Mouse (Mus musculus): ENCODE measurements around the gene Arhgef28. TPM values are rescaled to one million over a fixed set of nuclear protein-coding genes. Genes with fewer than 3 reads are reported as not detected.

The Arhgef28 gene
- total and polyA plus RNA-seq, 3 experiments = not detected

DNA sequence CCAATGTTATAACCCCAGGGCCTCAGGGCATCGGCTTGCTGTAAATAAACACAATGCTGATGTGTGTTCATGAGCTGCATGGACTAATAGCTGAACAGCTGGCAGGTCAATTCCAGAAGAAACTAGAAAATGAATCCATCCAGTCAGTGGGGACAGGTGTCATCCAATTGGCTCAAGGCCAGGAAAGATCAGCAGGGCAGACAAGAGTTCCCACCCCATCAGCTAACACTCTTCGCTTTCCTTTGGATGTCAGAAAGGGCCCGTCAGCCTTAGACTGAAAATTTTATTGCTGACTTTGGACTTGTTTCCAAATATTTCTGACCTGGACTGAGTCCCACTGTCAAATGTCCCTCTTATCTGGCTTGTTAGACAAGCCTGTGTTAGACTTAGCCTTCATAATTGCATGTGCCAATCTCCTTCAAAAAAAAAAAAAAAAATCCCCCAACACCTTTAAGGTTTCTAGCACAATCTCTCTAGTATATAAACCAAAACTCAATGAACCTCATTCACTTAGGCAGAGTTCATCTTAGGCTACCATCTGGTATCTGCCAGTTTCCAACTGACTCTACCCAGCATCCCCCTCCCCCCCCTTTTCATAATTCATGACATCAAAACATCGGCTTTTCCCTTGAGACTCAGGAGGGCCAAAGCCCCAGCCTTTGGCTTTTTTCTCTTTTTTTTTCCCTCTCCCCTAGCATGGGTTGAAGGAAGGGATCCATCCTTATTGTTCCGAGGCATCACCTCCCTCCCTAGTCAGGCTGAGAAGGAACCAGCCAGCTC lies 38.5 kb upstream of the Arhgef28 start:
- TF ChIP-seq ETS1 (IDR thresholded peaks at IDR 0.05; ENCODE audit: low read depth, low read length) = no peak
- no peak for TF ChIP-seq MEF2A (IDR thresholded peaks at IDR 0.05; ENCODE audit: extremely low read depth, insufficient replicate concordance, low read depth, low read length, poor library complexity, severe bottlenecking)
- TF ChIP-seq MXI1 (IDR thresholded peaks at IDR 0.05; ENCODE audit: low read depth, low read length) = no peak
- no peak for TF ChIP-seq GABPA (IDR thresholded peaks at IDR 0.05; ENCODE audit: low read depth, low read length)
- TF ChIP-seq ELF1 (IDR thresholded peaks at IDR 0.05; ENCODE audit: low read depth, low read length) = no peak
- TF ChIP-seq KAT2A (conservative IDR thresholded peaks at IDR 0.05; ENCODE audit: low read depth, low read length) = no peak
- TF ChIP-seq POLR2AphosphoS2 (IDR thresholded peaks at IDR 0.05; ENCODE audit: low read length) = no peak; the same call in 1 of the 2 replicates
- no peak for TF ChIP-seq MAZ (IDR thresholded peaks at IDR 0.05; ENCODE audit: low read depth, low read length)
- TF ChIP-seq ZNF384 (IDR thresholded peaks at IDR 0.05; ENCODE audit: low read depth, low read length) = no peak
- no peak for TF ChIP-seq UBTF (IDR thresholded peaks at IDR 0.05; ENCODE audit: borderline replicate concordance, insufficient read depth, low read depth, low read length)
- no peak for TF ChIP-seq USF2 (IDR thresholded peaks at IDR 0.05; ENCODE audit: borderline replicate concordance in 1 of 2, insufficient read depth in 1 of 2, low read depth in 1 of 2, low read length in 2 of 2)
- no peak for TF ChIP-seq TBP (IDR thresholded peaks at IDR 0.05; ENCODE audit: low read depth, low read length)
- no peak for TF ChIP-seq ZMIZ1 (IDR thresholded peaks at IDR 0.05; ENCODE audit: low read depth, low read length)
- no peak for TF ChIP-seq CTCF (IDR thresholded peaks at IDR 0.05 in 2 of 3, conservative IDR thresholded peaks at IDR 0.05 in 1 of 3; ENCODE audit: control insufficient read depth in 1 of 3, insufficient read depth in 1 of 3, low read depth in 2 of 3, low read length in 3 of 3, poor library complexity in 1 of 3, severe bottlenecking in 1 of 3)

GRCm38 (mm10) chr13:98241531-98242282 lies 35.5 kb upstream of the Arhgef28 start:
- no peaks in the 10 kb centered on the region for H3K9me3 ChIP-seq (replicated peaks; ENCODE audit: insufficient read depth, low read length)
- H3K27ac ChIP-seq (ENCODE audit: control insufficient read depth, low read depth, low read length) = no peak overlapping the region
- DNase-seq (ENCODE audit: low read depth, low spot score) = peak; percentile 51
- H3K79me2 ChIP-seq (ENCODE audit: control insufficient read depth, insufficient read depth, low read length, poor library complexity) = no peaks in the 10 kb centered on the region
- H3K36me3 ChIP-seq (ENCODE audit: control insufficient read depth in 1 of 2, insufficient read depth in 2 of 2, low read length in 2 of 2) = no peaks in the 10 kb centered on the region; a peak in 1 of 4 replicates
- H3K27me3 ChIP-seq (ENCODE audit: control insufficient read depth in 1 of 2, insufficient read depth in 2 of 2, low read length in 2 of 2) = no peaks in the 10 kb centered on the region
- H3K9ac ChIP-seq (ENCODE audit: control insufficient read depth, low read depth, low read length, poor library complexity, severe bottlenecking) = no peak overlapping the region
- TF ChIP-seq USF1 (IDR thresholded peaks at IDR 0.05; ENCODE audit: low read depth, low read length) (no peak), ZNF384 (IDR thresholded peaks at IDR 0.05; ENCODE audit: low read depth, low read length) (no peak), MAZ (IDR thresholded peaks at IDR 0.05; ENCODE audit: low read depth, low read length) (no peak), CHD1 (IDR thresholded peaks at IDR 0.05; ENCODE audit: low read depth, low read length) (no peak), CTCF (IDR thresholded peaks at IDR 0.05 in 2 of 3, conservative IDR thresholded peaks at IDR 0.05 in 1 of 3; ENCODE audit: control insufficient read depth in 1 of 3, insufficient read depth in 1 of 3, low read depth in 2 of 3, low read length in 3 of 3, poor library complexity in 1 of 3, severe bottlenecking in 1 of 3) (no peak), RAD21 (IDR thresholded peaks at IDR 0.05; ENCODE audit: low read depth, low read length) (no peak), SMC3 (IDR thresholded peaks at IDR 0.05; ENCODE audit: low read depth, low read length) (no peak)
- no peaks in the 10 kb centered on the region for H3K4me1 ChIP-seq (ENCODE audit: control insufficient read depth in 1 of 2, insufficient read depth in 2 of 2, low read length in 2 of 2)
- no peak overlapping the region for H3K4me3 ChIP-seq (ENCODE audit: control insufficient read depth in 1 of 2, insufficient read depth in 1 of 2, low read depth in 2 of 2, low read length in 2 of 2)

More for the DNA sequence above, 38.5 kb upstream of the Arhgef28 start:
- Histone ChIP-seq H3K36me3 (ENCODE audit: control insufficient read depth in 1 of 2, insufficient read depth in 2 of 2, low read length in 2 of 2) (peaks cover 0 to 7% of the 10 kb centered on the region in 2 experiments; a peak in 2 of 4 replicates), H3K9ac (ENCODE audit: control insufficient read depth, low read depth, low read length, poor library complexity, severe bottlenecking) (no peak overlapping the region), H3K79me2 (ENCODE audit: control insufficient read depth, insufficient read depth, low read length, poor library complexity) (no peaks in the 10 kb centered on the region), H3K4me3 (ENCODE audit: control insufficient read depth in 1 of 2, insufficient read depth in 1 of 2, low read depth in 2 of 2, low read length in 2 of 2) (no peak overlapping the region), H3K27me3 (ENCODE audit: control insufficient read depth in 1 of 2, insufficient read depth in 2 of 2, low read length in 2 of 2) (no peaks in the 10 kb centered on the region), H3K4me1 (ENCODE audit: control insufficient read depth in 1 of 2, insufficient read depth in 2 of 2, low read length in 2 of 2) (no peaks in the 10 kb centered on the region), H3K27ac (ENCODE audit: control insufficient read depth, low read depth, low read length) (no peak overlapping the region), H3K9me3 (replicated peaks; ENCODE audit: insufficient read depth, low read length) (no peaks in the 10 kb centered on the region)
- no peak for DNase-seq (ENCODE audit: low read depth, low spot score)
